Mouse (Mus musculus): ENCODE measurements at regions not wholly inside any gene's neighbourhood (a gene's known extent, or its start where the extent isn't known, plus 50 kb on each side); places are given as distances from the start of the nearest gene placed in this dataset.
A peak's percentile ranks its signal among the peaks of the same experiment; 100 is the strongest.

GRCm38 (mm10) chr16:91156506-91156905 lies 61.6 kb upstream of the 4932438H23Rik start:
- DNase-seq (ENCODE audit: low spot score in 2 of 2): no peak
- intact Hi-C loops (cut with DNase I): no loop called here

DNA sequence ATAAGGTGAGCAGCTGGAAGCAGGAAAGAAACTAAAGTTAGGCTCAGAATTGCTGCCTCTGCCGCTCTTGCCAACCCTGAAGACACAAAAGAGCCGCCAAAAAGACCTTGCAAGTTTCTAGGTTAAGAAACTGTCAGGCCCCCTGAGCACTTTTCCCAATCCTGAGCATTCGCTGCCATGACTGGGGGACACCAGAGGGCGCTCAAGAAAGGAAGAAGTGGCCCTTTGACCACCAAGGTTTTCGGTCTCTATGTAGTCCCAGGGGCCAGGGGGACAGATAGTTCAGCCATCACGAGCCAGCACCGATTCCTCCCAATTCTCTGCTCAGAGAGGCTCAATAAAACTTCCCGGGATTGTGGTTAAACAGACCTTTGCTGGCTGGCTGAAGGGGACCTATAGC lies 64.6 kb upstream of the Olig2 start:
- intact Hi-C loops (cut with DNase I): loop anchor here (5.0 kb wide), 1 partner anchor 187 kb away; no protein-coding TSS in a partner anchor
- no peak for DNase-seq (ENCODE audit: low spot score in 2 of 2)

DNA sequence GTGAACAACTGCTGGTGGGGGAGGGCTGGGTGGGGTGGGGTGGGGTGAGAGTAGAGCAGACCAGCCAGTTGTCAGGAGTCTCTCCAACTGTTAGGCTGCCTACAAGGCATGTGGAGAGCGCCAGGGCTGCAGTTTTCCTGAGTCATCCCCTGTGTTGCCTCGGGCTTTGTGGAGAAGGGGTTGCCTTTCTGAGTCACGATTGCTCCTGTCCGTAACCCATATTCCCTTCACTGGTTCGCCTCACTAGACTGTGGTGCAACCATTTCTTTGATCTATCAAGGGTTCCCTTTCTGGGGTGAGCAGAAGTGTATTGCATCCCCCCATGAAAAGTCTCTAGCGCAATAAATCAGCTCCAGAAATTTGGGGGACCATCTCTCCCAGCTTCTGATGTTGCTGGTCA lies 63.6 kb upstream of the Olig2 start:
- intact Hi-C loops (cut with DNase I): loop anchor here (5.0 kb wide), 1 partner anchor 186 kb away; no protein-coding TSS in a partner anchor
- DNase-seq (ENCODE audit: low spot score in 2 of 2): no peak

- intact Hi-C loops (cut with DNase I): loop anchor here (5.0 kb wide), 1 partner anchor 185 kb away; no protein-coding TSS in a partner anchor
- DNase-seq (ENCODE audit: low spot score in 2 of 2): no peak
These were observed 62.9 kb upstream of the Olig2 start for GRCm38 (mm10) chr16:91162381-91162780.

- DNase-seq (ENCODE audit: low spot score in 2 of 2): no peak
- intact Hi-C loops (cut with DNase I): no loop called here
These were observed 59.4 kb upstream of the Olig2 start for GRCm38 (mm10) chr16:91165906-91166305.

DNA sequence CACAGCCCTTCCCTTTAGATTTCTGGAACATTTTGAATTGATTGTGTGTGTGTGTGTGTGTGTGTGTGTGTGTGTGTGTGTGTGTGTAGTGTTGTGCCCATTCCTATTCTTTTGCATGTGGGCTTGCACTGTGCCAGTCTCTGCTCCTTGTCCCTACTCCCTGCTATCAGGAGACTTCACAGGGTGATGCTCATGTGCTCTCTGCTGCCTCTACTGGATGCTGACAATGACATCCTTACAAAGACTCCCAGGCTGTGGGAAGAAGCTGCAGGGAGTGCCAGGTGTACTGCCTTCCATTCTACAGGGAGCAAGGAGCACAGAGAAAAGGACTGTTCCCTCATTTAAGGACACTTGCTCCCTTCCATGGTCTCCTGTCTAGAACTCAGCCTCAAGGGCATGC lies 58.4 kb upstream of the Olig2 start:
- intact Hi-C loops (cut with DNase I): no loop called here
- peak in 1 of 2 experiments; percentile 13 for DNase-seq (ENCODE audit: low spot score in 2 of 2)

GRCm38 (mm10) chr16:91168398-91168797 lies 56.9 kb upstream of the Olig2 start:
- no peak for DNase-seq (ENCODE audit: low spot score in 2 of 2)
- intact Hi-C loops (cut with DNase I): no loop called here

DNA sequence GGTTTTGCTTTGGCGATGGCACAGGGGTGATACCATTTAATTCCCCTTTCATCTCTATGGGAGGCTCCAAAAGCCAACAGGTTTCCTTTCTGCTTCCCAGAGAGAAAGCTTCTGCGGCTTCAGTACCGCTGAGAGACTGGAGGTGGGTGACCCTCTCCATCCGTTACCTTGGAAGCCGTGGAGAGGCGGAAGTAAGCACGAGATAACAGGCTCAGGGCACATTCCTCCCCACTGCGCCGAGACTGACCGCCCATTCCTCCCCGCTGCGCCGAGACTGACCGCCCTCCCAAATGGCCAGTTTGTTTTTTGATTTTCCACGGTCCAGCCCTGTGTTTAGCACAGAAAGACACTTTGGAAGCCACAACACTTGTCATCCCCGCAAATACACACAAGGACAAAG lies 55.4 kb upstream of the Olig2 start:
- intact Hi-C loops (cut with DNase I): loop anchor here (5.0 kb wide), 1 partner anchor 52 kb away; no protein-coding TSS in a partner anchor
- no peak for DNase-seq (ENCODE audit: low spot score in 2 of 2)

GRCm38 (mm10) chr16:91171911-91172440 lies 53.3 kb upstream of the Olig2 start:
- intact Hi-C loops (cut with DNase I): loop anchor here (5.0 kb wide), 1 partner anchor 50 kb away; no protein-coding TSS in a partner anchor
- no peak for DNase-seq (ENCODE audit: low spot score in 2 of 2)

DNA sequence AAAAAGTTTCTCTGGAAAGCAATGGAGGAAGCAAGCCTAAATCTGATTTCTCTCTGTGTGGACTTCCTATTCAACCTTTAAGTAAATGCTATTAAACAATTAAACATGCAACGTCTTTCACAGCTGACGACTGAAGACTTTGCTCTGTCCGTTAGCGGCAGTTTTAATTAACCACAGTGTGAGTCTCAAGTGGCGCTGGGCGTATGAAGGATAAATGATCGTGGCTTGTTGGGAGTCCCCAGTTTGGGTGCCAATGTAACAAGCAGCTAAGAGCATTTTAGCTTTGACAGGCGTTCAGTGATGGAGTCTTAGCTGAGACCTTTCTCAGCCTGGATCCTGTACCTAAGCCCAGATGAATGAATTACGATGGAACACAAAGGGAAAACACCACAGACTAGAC lies 52.7 kb upstream of the Olig2 start:
- intact Hi-C loops (cut with DNase I): loop anchor here (5.0 kb wide), 1 partner anchor 50 kb away; no protein-coding TSS in a partner anchor
- DNase-seq (ENCODE audit: low spot score in 2 of 2): no peak

- intact Hi-C loops (cut with DNase I): loop anchor here (5.0 kb wide), 1 partner anchor 49 kb away; no protein-coding TSS in a partner anchor
- no peak for DNase-seq (ENCODE audit: low spot score in 2 of 2)
These were observed 52.0 kb upstream of the Olig2 start for GRCm38 (mm10) chr16:91173241-91173640.

GRCm38 (mm10) chr16:91173870-91174278 lies 51.4 kb upstream of the Olig2 start:
- no peak for DNase-seq (ENCODE audit: low spot score in 2 of 2)
- intact Hi-C loops (cut with DNase I): loop anchor here (5.0 kb wide), 1 partner anchor 48 kb away; no protein-coding TSS in a partner anchor

- intact Hi-C loops (cut with DNase I): loop anchor here (5.0 kb wide), 1 partner anchor 48 kb away; no protein-coding TSS in a partner anchor
- no peak for DNase-seq (ENCODE audit: low spot score in 2 of 2)
These were observed 50.9 kb upstream of the Olig2 start for GRCm38 (mm10) chr16:91174401-91174800.

Data from left cerebral cortex, postnatal 36 days (tissue).